Mouse (Mus musculus) hindbrain, embryonic 13.5 days (tissue): Measurements from ENCODE around the gene Rasgef1b. TPM values are rescaled to one million over a fixed set of nuclear protein-coding genes. Genes with fewer than 3 reads are reported as not detected.
A peak's percentile ranks its signal among the peaks of the same experiment; 100 is the strongest.

Experiments
- ATAC-seq: fragments of 200-750 bp; cut with Nextera tagmentation; 2 replicates; pipeline ENCODE4 v1.8.0; 2017; ENCODE audit warnings: moderate TSS enrichment; ENCODE audit not compliant: low FRiP score
- H3K27ac ChIP-seq: fragments of 300-500 bp; sonication (generic); 2 replicates; pipeline ENCODE4 v1.5.1; 2015; ENCODE audit warnings: inconsistent platforms, mild to moderate bottlenecking, moderate library complexity
- H3K27me3 ChIP-seq: fragments of 300-500 bp; sonication (generic); 2 replicates; pipeline ENCODE4 v1.6.1; 2015; ENCODE audit warnings: mild to moderate bottlenecking, inconsistent platforms
- H3K36me3 ChIP-seq: fragments of 300-500 bp; sonication (generic); 2 replicates; pipeline ENCODE4 v1.6.1; 2015; ENCODE audit warnings: mild to moderate bottlenecking, inconsistent platforms
- H3K4me1 ChIP-seq: fragments of 300-500 bp; sonication (generic); replicated peaks from 2 replicates; pipeline ENCODE4 v1.6.1; 2015; ENCODE audit warnings: inconsistent platforms
- H3K4me2 ChIP-seq: fragments of 300-500 bp; sonication (generic); 2 replicates; pipeline ENCODE4 v1.6.1; 2015; ENCODE audit warnings: inconsistent platforms, mild to moderate bottlenecking, moderate library complexity
- H3K4me3 ChIP-seq: fragments of 300-500 bp; sonication (generic); 2 replicates; pipeline ENCODE4 v1.5.1; 2015; ENCODE audit warnings: mild to moderate bottlenecking, inconsistent platforms
- H3K9ac ChIP-seq: fragments of 300-500 bp; sonication (generic); 2 replicates; pipeline ENCODE4 v1.6.1; 2015; ENCODE audit warnings: mild to moderate bottlenecking, inconsistent platforms
- H3K9me3 ChIP-seq: fragments of 300-500 bp; sonication (generic); 2 replicates; pipeline ENCODE4 v1.6.1; 2016; ENCODE audit warnings: inconsistent platforms
- WGBS: fragments of 180-500 bp; shearing (Covaris S2); methylation state at CpG from one replicate; pipeline ENCODE4 v1.1.7; 2015; 5-methylcytosine and 5-hydroxymethylcytosine counted together
- polyA plus RNA-seq: library from polyadenylated mRNA; unstranded; fragments of >200 nt; fragmentation: Nextera tagmentation; extraction: Ambion mirVana; gene quantifications from 2 replicates; pipeline ENCODE4 v1.2.1, GENCODE M21; 2015

Gene Rasgef1b
- polyA plus RNA-seq, 1 experiment from 2014 or later = 61.1 TPM

DNA sequence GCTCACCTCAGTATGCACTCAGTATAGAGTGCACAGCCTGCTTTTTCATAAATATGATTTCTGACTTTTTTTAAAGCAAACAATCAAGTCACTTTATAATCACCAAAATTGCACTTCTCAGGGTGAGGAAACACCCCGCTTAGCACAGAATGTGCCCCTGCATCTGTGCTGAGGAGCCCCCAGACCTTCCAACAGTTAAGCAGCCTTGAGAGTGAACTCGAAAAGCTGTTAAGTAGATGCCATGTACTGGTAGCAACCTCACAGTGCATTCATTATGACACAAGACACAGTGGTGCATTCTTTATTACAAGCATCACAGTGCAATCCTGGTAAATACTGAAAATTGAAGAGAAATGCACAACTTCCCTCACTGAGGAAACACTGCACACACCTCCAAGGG lies 209.3 kb downstream of the Rasgef1b start:
- Histone ChIP-seq H3K9ac (no peak overlapping the region), H3K9me3 (no peaks in the 10 kb centered on the region), H3K4me2 (no peak overlapping the region), H3K27me3 (no peaks in the 10 kb centered on the region), H3K4me1 (peaks cover 27% of the 10 kb centered on the region), H3K4me3 (no peak overlapping the region), H3K27ac (no peak overlapping the region), H3K36me3 (no peaks in the 10 kb centered on the region)
- ATAC-seq = no peak
- whole genome bisulfite sequencing = 84% methylated on average over 2 of the region's 2 CpGs

DNA sequence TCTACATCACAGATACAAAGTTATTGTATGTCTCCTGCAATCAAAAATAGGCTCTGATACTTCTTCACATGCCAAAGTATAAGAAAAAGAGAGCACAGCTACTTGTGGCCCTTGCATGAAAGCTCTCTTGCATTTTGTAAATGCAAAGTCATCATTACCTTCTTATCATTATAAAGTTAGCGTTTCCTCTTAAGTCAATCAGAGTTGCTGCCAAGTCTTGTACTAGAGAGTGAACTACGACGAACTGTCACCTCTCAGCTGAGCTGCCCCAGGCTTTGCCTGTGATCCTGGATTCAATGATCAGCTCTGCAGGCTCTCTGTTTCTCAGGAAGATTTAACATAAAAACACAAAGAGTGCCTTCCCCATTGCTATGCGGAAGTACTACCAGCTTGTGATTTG lies 209.8 kb downstream of the Rasgef1b start:
- H3K4me2 ChIP-seq = no peak overlapping the region
- no peak overlapping the region for H3K9ac ChIP-seq
- no peak overlapping the region for H3K4me3 ChIP-seq
- no peaks in the 10 kb centered on the region for H3K27me3 ChIP-seq
- H3K36me3 ChIP-seq = no peaks in the 10 kb centered on the region
- WGBS = 63% methylated on average over 4 of the region's 4 CpGs
- no peak overlapping the region for H3K27ac ChIP-seq
- peaks cover 27% of the 10 kb centered on the region for H3K4me1 ChIP-seq
- no peak for ATAC-seq
- no peaks in the 10 kb centered on the region for H3K9me3 ChIP-seq

DNA sequence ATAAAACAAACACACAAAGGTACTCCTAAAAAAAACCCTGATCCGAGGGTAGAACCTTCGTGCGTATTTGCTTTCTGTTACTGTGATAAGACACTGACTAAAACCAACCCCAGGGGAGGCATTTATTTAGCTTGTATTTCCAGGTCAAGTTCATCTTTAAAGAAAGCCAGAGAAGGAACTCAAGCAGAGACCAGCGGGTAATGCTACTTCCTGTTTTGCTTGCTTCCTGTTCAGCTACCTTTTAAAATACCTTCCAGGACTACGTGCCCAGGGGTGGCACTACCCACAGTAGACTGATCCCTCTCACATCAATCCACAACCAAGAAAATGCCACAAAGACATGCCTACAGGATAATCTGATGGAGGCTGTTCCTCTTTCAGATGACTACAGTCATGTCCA lies 212.7 kb downstream of the Rasgef1b start:
- H3K27me3 ChIP-seq = no peaks in the 10 kb centered on the region
- ATAC-seq = no peak

DNA sequence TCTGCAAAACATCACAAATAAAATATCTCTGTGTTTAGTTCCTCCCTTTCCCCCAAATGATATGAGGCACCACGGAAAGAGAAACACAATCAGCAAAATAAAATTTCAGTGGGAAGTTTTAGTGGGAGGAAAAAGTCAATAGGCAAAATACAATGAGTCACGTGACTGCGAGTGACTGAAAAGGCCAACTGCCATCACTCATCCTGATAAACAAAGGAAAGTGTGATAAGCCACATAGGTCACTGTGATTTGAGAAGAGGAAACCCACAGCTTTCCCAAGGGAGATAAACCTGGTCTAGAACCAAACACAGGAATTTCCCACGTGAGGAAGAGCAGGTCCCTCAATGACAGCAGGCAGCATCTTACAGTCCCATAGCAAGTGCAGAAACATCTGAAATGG lies 213.1 kb downstream of the Rasgef1b start:
- WGBS = 74% methylated on average over 4 of the region's 4 CpGs

More for the DNA sequence above, 212.7 kb downstream of the Rasgef1b start:
- H3K36me3 ChIP-seq = no peaks in the 10 kb centered on the region
- H3K9me3 ChIP-seq = no peaks in the 10 kb centered on the region
- no peak overlapping the region for H3K4me2 ChIP-seq
- H3K9ac ChIP-seq = no peak overlapping the region
- 93% methylated on average over 5 of the region's 5 CpGs for WGBS
- no peak overlapping the region for H3K4me3 ChIP-seq
- no peak overlapping the region for H3K27ac ChIP-seq
- peaks cover 28% of the 10 kb centered on the region for H3K4me1 ChIP-seq

DNA sequence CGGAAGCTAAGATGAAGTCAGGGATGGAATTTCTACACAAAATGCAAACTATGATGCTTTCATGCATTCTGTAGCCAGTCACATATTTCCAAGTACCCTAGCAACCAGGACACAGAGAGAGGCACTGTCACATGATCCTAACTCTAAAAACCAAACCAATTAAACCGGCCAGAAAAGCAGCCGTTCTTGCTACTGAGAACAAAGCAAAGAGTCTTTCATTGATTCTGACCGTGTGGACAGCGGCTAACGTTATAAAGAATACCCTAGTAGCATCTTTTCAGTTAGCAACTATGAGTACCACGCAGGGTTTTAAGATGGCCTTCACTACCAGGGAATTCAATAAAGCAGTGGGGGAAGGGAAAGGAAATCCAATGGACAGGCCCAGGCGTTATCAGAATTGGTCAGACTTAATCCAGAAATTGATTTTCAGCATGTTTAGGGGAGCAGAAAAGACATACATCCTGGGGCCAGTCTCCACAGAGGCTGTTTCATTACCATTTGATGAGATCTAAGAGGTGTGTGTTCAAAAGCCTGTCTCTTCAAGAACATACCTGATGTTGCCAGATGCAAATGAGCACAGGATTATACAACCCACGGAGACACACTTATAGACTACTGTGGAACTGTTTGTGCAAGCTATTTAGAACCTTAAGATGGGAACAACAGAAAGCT lies 215.5 kb downstream of the Rasgef1b start:
- H3K4me3 ChIP-seq = no peak overlapping the region
- no peaks in the 10 kb centered on the region for H3K27me3 ChIP-seq
- peak overlapping the region; percentile 55 for H3K27ac ChIP-seq
- peak; percentile 21; the same call in 1 of the 2 replicates for ATAC-seq
- H3K36me3 ChIP-seq = no peaks in the 10 kb centered on the region
- H3K9ac ChIP-seq = no peak overlapping the region
- H3K9me3 ChIP-seq = no peaks in the 10 kb centered on the region
- H3K4me2 ChIP-seq = no peak overlapping the region
- H3K4me1 ChIP-seq = peaks cover 14% of the 10 kb centered on the region
- WGBS = 27% methylated on average over 9 of the region's 9 CpGs

More for the DNA sequence above, 213.1 kb downstream of the Rasgef1b start:
- no peaks in the 10 kb centered on the region for H3K36me3 ChIP-seq
- no peak overlapping the region for H3K4me2 ChIP-seq
- no peak overlapping the region for H3K9ac ChIP-seq
- no peaks in the 10 kb centered on the region for H3K27me3 ChIP-seq
- ATAC-seq = no peak
- peaks cover 27% of the 10 kb centered on the region for H3K4me1 ChIP-seq
- H3K4me3 ChIP-seq = no peak overlapping the region
- H3K9me3 ChIP-seq = no peaks in the 10 kb centered on the region
- H3K27ac ChIP-seq = no peak overlapping the region

DNA sequence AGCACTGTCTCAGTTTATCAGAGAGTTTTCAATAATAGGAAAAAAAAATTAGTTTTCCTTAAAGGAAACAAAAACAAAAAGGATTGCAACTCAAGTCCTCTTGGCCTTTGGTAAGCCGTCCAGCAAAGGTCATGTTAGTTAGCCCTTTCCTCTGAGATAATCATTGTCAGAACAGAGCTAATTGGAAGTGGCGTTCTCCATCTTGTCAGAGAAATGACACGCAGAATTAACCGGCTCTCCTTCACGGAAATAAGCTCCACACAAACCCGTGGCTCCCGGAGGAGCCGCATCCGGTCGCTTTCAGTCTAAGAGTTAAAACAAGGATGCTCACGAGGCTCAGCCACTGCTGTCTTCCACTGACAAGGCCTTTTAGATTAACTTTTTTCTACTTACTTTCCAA lies 217.8 kb downstream of the Rasgef1b start:
- WGBS = 39% methylated on average over 11 of the region's 11 CpGs
- no peak overlapping the region for H3K4me2 ChIP-seq
- no peaks in the 10 kb centered on the region for H3K36me3 ChIP-seq
- H3K9me3 ChIP-seq = no peaks in the 10 kb centered on the region
- no peak overlapping the region for H3K9ac ChIP-seq
- peaks cover 12% of the 10 kb centered on the region for H3K4me1 ChIP-seq
- no peak overlapping the region for H3K27ac ChIP-seq
- ATAC-seq = no peak
- H3K4me3 ChIP-seq = no peak overlapping the region
- H3K27me3 ChIP-seq = no peaks in the 10 kb centered on the region

DNA sequence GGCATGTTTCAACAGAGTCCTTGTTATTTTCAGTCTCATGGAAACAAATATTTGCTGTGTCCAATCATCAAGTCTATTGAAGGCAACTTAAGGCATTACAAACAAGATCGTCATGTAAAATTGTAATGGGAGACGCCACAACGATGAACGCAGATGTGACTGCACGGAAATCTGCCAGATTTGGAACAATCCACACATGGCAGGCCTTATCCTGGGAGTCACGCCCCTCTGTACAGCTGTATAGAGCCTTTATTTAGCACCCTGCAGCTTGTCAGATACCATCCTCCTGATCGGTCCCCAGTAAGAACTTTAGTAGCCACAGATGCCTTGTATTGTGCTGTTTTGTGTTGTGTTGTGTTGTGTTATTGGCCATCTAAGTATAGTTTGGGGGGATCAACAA lies 222.8 kb downstream of the Rasgef1b start:
- no peak overlapping the region for H3K9ac ChIP-seq
- no peaks in the 10 kb centered on the region for H3K27me3 ChIP-seq
- ATAC-seq = no peak
- no peak overlapping the region for H3K27ac ChIP-seq
- H3K4me2 ChIP-seq = no peak overlapping the region
- H3K9me3 ChIP-seq = no peaks in the 10 kb centered on the region
- H3K36me3 ChIP-seq = no peaks in the 10 kb centered on the region
- H3K4me1 ChIP-seq = peaks cover 17% of the 10 kb centered on the region
- WGBS = 72% methylated on average over 7 of the region's 7 CpGs
- no peak overlapping the region for H3K4me3 ChIP-seq

DNA sequence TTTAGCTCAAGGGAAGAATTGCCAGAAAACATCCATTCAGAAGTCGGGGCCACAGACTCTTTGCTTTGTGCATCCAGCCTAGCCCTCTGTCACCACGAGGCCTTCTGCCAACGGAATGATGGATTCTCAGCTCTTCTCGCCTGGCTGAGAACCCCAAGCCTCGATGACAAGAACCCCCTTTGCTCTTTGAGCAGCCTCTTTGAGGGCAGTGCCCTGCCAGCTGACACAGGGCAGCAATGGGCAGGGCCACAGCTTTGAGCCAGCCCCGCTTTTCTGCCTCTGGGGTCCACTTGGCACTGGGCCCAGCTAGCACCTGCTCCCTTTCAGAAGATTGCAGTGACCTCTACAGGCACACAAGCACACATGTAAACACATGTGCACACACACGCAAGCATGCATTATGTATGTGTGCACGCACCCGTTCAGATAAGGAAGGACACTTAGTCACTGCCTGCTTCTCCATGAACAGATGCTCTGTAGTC lies 224.5 kb downstream of the Rasgef1b start:
- Histone ChIP-seq H3K9me3 (no peaks in the 10 kb centered on the region), H3K9ac (no peak overlapping the region), H3K4me1 (peaks cover 17% of the 10 kb centered on the region), H3K4me3 (no peak overlapping the region), H3K4me2 (no peak overlapping the region), H3K27ac (peak overlapping the region; percentile 48; the same call in 1 of the 2 replicates), H3K36me3 (no peaks in the 10 kb centered on the region), H3K27me3 (no peaks in the 10 kb centered on the region)
- ATAC-seq = peak; percentile 91
- 31% methylated on average over 9 of the region's 9 CpGs for WGBS

DNA sequence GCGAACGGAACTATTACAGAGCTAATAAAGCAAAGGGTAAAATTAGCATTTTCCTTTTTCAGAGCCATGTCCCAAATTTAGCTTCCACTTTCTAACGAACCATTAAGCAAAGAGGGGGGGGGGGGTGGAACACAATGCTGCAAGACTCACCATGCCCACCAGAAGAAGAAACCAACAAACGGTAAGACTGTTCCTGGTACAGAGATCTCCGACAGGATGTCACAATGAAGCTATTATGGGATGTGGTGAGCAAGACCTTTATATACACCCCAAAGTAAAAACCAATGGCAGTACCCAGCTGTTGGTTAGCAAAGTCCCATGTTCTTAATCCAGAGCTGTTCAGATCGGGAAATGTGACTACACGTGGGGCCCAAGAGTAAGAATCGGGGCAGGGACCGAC lies 226.2 kb downstream of the Rasgef1b start:
- Histone ChIP-seq H3K36me3 (no peaks in the 10 kb centered on the region), H3K4me2 (no peak overlapping the region), H3K9ac (no peak overlapping the region), H3K4me3 (no peak overlapping the region), H3K27ac (0 out of 2 replicates have a peak overlapping the region, but pooled peaks have one; percentile 35), H3K27me3 (no peaks in the 10 kb centered on the region), H3K9me3 (no peaks in the 10 kb centered on the region; the same call in 1 of the 2 replicates), H3K4me1 (peaks cover 19% of the 10 kb centered on the region)
- no peak for ATAC-seq
- 88% methylated on average over 9 of the region's 9 CpGs for WGBS

DNA sequence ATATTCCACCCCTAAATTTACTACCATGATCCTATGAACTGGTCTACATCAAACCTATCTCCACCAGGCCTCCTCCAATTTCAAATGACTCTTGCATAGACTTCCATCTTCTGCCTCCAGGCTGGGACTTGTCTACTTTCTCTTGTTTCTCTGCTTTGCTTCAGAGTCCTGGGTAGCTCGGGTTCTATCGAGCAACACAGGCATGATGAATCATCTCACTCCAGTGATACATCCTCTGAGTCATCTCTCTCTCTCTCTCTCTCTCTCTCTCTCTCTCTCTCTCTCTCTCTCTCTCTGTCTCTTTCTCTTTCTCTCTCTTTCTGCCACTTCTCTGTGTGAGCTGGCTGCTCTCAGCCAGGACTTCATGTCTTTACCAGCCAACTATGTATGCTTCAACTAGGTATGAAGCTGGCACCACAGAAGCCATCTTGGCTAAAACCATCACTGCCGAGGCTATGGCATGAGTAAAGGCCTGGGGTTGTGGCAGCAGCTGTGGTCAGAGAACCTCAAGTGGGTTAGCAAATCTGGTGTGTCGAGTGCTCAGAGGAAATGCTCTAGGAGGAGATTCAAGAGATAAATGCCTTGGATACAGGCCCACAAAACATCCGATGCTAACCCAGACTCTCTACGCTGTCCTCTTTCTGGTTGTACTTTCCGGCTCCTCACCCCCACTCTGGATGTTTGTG lies 229.3 kb downstream of the Rasgef1b start:
- no peak overlapping the region for H3K27ac ChIP-seq
- H3K4me1 ChIP-seq = peaks cover 35% of the 10 kb centered on the region
- H3K9ac ChIP-seq = no peak overlapping the region
- H3K9me3 ChIP-seq = no peaks in the 10 kb centered on the region; the same call in 1 of the 2 replicates
- H3K36me3 ChIP-seq = no peaks in the 10 kb centered on the region
- H3K4me2 ChIP-seq = no peak overlapping the region
- no peaks in the 10 kb centered on the region for H3K27me3 ChIP-seq
- H3K4me3 ChIP-seq = no peak overlapping the region
- WGBS = 90% methylated on average over 7 of the region's 7 CpGs
- ATAC-seq = no peak

DNA sequence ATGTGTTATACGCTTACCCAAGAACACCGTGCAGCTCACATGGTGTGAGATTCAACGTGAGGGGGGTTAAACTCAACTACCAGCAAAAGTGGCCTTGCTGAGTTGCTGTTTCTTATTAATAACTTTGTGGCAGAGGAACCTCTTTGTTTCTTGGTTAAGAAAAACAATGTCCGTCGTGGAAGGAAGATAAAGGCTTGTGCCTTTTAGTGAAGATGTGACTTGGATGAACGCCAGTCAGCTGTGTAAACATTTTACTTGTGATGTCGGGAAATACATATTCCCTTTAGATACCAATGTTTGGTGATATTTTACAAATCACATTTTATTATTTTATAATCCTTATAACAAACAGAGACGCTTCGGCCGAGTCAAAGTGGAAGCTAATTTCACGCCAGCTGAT lies 231.0 kb downstream of the Rasgef1b start:
- Histone ChIP-seq H3K27ac (no peak overlapping the region), H3K9me3 (no peaks in the 10 kb centered on the region; the same call in 1 of the 2 replicates), H3K4me2 (no peak overlapping the region), H3K9ac (no peak overlapping the region), H3K4me1 (peaks cover 29% of the 10 kb centered on the region), H3K27me3 (no peaks in the 10 kb centered on the region), H3K36me3 (no peaks in the 10 kb centered on the region), H3K4me3 (no peak overlapping the region)
- no peak for ATAC-seq
- 72% methylated on average over 11 of the region's 11 CpGs for WGBS

DNA sequence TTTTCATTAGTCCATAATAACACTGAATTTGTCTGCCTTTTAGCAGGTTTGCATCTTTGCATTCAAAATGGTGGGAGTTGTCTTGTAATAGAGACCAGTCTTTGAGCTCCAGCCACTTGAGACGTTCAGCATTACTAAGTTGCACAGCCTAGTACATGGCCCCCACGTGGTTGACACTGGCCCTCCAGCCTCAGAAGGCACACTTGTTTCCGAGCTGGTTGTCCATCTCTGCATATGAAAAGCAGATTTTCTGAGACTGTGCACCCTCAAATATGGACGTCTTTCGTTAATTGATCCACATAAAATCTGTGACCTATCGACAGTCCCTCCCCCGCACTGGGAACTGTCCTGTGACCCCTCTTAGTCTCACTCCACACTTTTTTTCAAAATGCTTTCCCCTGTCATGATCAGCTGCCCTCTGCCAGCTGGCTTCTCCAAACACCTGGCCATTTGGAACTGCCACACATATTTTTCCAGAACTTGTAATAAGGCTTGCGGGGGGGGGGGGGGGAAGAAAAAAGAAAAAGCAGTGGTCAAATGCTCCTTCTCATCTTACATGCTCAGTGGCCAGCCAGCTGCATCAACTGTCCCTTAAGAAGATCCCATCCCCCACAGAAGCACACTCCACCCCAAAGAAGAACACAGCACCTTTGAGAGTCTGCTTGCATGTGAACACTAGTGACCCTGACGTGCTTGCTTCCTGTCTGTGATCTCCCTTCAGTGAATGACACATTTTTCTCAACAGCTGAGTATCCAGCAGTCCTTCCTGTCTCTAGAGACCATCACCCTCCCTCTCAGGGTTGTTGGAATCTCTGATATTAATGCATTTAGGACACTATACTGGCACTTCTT lies 231.7 kb downstream of the Rasgef1b start:
- H3K27ac ChIP-seq = no peak overlapping the region

More for the DNA sequence above, 231.7 kb downstream of the Rasgef1b start:
- WGBS = 67% methylated on average over 9 of the region's 9 CpGs
- no peaks in the 10 kb centered on the region; the same call in 1 of the 2 replicates for H3K9me3 ChIP-seq
- H3K9ac ChIP-seq = no peak overlapping the region
- no peak for ATAC-seq
- H3K4me2 ChIP-seq = no peak overlapping the region
- no peaks in the 10 kb centered on the region for H3K36me3 ChIP-seq
- peaks cover 26% of the 10 kb centered on the region for H3K4me1 ChIP-seq
- no peaks in the 10 kb centered on the region for H3K27me3 ChIP-seq
- no peak overlapping the region for H3K4me3 ChIP-seq
